Mouse (Mus musculus): ENCODE measurements at regions not wholly inside any gene's neighbourhood (a gene's known extent, or its start where the extent isn't known, plus 50 kb on each side); places are given as distances from the start of the nearest gene placed in this dataset.

GRCm38 (mm10) chr1:35827471-35827870 lies 240.7 kb upstream of the Hs6st1 start:
- no peak for DNase-seq (ENCODE audit: low spot score in 2 of 2)

DNA sequence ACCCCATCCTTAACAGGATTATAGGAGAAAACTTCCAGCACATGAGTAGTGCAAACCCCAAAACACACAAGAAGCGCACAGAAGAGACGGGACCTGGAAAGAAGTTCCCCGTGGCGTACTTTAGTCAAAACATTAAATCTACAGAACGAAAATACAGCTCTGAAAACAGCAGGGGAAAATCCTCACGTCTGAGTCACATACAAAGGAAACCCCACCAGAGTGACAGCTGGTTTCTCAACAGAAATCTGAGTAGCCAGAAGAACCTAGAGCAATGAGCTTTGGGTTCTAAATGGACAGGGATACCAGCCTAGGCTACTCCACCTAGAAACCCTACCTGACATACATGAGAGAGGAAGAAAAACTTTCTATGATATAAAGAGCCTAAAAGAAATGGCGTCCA lies 234.0 kb upstream of the Hs6st1 start:
- no peak for DNase-seq (ENCODE audit: low spot score in 2 of 2)

- DNase-seq (ENCODE audit: low spot score in 2 of 2): no peak
Observed at GRCm38 (mm10) chr1:35836552-35836951, 231.6 kb upstream of the Hs6st1 start.

- DNase-seq (ENCODE audit: low spot score in 2 of 2): no peak
Observed at GRCm38 (mm10) chr1:35838625-35839024, 229.6 kb upstream of the Hs6st1 start.

GRCm38 (mm10) chr1:35839446-35839845 lies 228.8 kb upstream of the Hs6st1 start:
- DNase-seq (ENCODE audit: low spot score in 2 of 2): no peak

DNA sequence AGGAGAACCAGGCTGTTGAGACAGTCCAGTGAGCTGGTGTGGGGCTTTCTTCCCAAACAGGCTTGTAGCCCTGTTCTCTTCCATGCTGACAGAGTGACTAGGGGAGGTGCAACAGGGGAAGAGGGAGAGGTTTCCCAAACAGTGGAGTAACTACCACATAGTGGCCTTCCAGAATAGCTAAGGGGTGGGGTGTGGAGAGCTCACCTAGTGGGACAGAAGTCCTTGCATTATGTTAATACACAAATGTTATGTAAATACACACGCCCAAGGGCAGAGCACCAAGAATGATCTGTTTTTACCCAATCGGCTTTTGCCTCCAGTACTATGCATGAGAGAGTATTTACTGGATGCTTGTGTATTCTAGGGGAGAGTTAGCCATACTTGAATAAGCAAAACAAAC lies 226.6 kb upstream of the Hs6st1 start:
- DNase-seq (ENCODE audit: low spot score in 2 of 2): no peak

DNA sequence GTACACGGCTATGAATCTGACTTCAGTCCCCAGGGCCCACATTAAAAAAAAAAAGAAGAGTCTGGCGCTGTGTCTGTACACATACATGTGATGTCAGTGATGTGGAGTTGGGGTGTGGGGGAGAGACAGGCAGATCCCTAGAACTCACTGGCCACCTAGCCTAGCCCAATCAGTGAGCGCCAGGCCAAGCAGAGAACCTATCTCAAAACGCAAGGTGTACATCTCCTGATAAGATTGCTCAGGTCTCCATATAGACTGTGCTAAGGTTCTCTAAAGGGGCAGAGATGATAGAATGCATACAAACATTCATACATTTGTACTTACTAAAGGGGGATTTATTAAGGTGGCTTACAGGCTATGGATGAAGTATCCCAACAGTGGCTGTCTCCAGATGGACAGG lies 225.5 kb upstream of the Hs6st1 start:
- DNase-seq (ENCODE audit: low spot score in 2 of 2): no peak

DNA sequence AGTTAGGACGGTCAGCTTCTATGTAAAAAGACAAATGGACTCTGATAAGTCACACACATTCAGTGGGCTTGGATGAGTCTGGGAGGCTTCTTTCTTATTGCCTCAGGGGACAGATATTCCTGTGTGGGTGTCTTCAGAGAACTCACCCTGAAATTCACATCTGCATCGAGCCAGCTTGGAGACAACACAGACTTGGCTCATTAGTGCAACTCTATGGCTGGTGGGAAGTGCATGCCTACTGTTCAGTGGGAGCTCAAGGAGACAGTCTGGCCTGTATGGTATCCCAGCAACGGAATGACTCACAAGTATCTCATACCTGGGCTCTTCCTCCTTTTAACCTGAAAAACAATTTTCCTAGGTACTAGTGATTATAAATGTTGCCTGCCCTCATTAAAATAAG lies 224.6 kb upstream of the Hs6st1 start:
- no peak for DNase-seq (ENCODE audit: low spot score in 2 of 2)

DNA sequence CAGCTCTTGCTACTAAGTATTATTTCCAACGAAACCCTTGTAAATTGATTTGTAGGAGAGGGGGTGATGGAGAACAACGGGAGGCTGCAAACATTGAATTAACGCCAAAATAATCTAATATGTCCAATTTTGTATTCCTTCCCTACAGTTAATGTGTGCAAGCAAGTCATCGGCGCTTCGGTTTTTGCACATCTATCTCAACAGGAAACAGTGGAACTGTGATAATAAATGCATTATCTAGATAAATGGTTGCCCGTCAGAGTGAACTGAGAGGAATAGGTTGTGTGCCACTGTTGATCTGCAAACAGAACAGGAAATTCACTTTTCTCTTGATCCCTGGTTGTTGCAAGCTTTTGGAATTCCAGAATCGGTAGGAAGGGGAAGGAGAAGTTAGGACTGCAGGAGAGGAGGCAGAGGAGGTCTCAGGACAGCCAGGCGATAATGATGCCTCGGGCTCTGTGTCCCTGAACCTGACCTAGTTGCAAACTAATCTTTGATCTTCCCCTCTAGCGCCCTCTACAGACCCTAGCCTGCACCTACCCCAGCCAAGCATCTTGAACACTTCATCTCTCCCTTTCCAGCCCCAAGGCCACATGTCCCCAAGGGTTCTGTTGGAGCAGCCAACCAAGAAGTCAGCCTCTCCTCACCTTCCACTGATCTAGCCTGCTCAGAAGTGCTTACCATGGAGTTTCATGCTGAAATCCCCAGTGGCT lies 221.8 kb upstream of the Hs6st1 start:
- DNase-seq (ENCODE audit: low spot score in 2 of 2): peak in 1 of 2 experiments; percentile 27

DNA sequence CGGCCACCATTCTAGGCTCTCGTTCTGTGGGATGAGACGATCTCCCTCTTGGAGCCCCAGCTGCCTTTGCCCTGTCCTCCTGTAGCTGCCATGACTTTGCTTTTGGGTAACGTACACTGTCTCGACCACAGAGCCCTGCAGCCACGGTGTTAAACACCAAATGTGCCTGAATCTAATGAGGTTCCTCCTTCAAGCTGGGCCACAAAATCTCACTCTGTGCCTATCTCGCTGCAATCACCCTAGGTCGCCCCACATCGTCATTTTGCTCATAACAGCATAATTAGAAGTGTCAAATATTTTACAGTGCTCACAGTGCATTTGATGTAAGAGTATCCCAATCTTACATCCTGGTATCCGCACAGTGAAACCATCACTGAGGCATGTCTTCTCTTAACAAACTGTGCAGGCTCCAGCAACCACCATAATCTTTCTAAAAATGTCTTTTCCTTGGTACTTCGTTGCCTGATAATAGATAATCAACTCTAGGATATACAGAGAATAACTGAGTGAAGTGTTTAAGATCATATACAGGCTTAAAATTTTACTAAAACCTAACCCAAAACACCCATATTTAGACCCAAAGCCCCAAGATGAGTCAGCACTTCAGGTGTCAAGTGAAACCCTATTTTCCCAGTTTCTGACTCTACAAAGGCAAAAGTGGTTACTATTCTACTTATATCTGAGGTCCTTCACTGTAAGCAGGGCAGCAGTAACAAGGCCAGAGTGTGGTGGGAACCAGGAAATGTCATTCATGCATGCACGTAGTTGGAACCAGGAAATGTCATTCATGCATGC lies 219.8 kb upstream of the Hs6st1 start:
- no peak for DNase-seq (ENCODE audit: low spot score in 2 of 2)

DNA sequence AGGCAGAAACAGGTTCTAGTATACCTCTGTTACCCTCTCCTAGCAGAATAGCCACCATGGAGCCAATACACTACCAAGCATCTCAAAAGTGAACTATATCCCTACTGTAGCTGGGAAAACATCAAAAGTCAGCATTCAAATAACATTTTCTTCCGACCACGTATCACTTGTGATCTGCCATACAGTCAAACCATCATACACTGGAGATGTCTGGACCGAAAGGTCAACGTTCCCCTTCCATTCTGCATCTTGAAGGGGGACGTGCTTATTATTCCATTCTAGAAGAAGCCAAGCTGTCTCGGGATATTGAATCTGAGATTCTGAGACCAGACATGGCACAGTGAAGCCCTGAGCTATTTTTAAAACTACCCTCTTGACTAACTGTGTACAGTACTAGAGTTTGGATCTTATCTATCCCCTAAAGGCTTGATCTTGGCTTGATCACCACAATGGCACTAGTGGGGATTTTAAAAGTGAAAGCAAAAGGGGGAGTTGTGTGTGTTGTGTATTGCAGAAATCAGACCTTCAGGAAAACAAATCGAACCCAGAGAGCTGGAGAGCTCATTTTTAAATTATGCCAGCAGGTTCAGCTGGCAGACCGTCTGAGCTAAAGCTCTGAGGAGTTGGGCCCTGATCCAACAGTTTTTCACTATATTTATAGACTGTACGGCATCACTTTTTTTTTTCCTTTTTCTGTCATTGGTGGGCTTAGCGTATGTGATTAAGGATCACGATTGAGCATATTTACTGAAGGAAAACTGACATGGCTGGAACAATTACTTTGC lies 218.6 kb upstream of the Hs6st1 start:
- peak; percentile 14 to 15 for DNase-seq (ENCODE audit: low spot score in 2 of 2)

DNA sequence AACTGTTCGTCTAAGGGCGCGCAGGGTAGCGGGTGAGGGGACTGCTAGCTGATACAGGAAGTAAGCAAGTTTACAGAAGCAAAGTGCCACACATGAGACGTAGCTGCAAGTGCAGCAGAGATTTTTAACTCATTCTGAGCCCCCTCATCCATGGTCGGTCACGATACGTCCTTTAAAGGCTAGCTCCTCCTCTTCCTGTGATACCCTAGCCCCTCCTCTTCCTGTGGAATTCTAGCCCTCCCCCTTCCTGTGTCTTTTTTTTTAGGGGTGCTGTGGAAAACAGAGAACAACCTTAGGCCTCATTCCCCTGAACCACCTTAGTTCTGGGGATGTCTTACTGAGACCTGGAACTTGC lies 218.0 kb upstream of the Hs6st1 start:
- peak in 1 of 2 experiments; percentile 11 for DNase-seq (ENCODE audit: low spot score in 2 of 2)

DNA sequence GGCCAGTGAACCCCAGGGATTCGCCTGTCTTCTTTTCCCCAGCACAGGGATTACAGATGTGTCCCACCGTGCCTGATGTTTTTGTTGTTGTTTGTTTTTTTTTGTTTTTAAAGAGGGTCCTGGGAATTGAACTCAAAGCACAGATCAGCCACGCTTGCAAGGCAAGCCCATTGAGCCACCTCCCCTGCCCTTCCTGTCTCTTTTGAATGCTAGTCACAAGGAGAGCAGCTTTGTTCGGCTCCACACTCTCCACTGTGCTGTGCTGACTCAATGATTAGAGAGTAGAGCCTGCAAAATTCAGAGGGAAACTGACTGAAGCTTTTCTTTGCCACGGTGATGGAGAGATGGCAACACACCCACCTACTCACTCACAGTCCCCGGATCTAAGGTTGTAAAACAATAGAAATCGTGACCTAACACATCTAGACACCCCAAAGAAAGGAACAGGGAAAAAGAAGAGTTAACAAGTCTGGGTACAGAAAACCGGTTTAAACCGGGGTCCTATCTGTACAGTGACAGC lies 217.6 kb upstream of the Hs6st1 start:
- DNase-seq (ENCODE audit: low spot score in 2 of 2): no peak

DNA sequence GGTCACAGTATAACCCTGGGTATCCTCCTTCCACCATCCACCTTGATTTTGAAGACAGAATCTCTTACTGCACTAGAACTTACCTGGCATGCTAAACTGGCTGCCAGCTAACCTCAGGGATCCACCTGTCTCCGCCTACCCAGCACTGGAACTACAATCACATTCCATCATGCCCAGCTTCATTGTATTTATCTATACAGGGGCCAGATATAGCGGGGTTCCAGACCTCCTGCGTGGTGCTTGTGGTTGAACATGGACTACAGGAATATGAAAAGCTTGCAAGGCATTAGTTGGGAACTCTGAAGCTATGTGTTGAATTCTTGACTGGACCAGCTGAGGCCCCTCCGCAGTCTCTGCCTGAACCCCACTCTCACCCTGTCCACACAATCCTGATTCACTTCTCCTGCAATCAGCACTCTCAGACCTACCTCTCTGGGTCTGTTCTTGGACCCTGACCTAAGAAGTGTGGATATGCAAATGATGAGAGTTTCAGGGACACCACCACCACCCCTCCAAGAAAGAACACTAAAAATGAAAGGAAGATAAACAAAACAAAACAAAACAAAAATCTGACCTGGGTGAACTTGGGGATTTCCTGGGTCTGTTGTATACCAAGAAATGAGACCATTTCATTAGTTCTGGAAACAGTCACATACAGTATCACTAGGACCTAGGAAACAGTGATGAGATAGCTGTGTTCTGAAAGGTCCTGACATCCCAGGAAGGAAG lies 216.4 kb upstream of the Hs6st1 start:
- DNase-seq (ENCODE audit: low spot score in 2 of 2): no peak

DNA sequence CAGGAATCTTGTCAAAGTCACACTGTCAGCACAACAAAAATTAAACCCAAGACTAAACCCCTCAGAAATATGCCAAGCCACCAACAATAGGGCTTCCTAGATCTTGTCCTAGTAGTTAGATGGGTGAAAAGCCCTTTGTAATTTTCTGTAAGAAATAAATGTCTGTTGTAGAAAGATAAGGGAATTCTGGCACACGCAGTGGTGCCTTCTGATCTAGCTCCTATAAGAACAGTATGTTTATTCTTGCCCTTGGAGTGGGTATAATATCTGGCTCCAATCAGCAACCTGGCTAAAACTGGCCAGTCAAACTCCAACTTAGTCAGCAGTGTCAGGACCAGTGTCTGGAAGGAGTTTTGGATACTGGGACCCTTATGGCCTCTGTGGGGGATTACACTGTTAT lies 215.2 kb upstream of the Hs6st1 start:
- no peak for DNase-seq (ENCODE audit: low spot score in 2 of 2)

- no peak for DNase-seq (ENCODE audit: low spot score in 2 of 2)
Observed at GRCm38 (mm10) chr1:35855650-35856049, 212.6 kb upstream of the Hs6st1 start.

GRCm38 (mm10) chr1:35858342-35858741 lies 209.9 kb upstream of the Hs6st1 start:
- no peak for DNase-seq (ENCODE audit: low spot score in 2 of 2)

GRCm38 (mm10) chr1:35860779-35861178 lies 207.4 kb upstream of the Hs6st1 start:
- no peak for DNase-seq (ENCODE audit: low spot score in 2 of 2)

- no peak for DNase-seq (ENCODE audit: low spot score in 2 of 2)
Observed at GRCm38 (mm10) chr1:35862196-35862595, 206.0 kb upstream of the Hs6st1 start.

DNA sequence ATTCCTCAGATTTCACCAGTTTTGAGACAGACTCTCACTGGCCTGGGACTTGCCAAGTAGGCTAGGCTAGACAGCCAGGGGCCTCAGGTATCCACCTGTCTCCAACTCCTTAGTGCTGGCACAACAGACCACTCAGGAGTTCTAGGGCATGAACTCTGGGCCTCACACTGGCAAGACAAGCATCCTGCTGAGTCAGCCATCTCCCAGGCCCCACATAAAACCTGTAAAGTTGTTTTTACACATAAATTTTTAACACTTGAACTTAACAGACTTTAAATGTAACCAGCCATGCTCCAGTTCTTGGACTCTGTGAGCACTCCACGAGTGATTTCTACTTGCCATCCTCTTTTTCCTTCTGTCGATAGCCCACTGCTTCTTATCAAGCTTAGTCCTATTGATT lies 205.5 kb upstream of the Hs6st1 start:
- no peak for DNase-seq (ENCODE audit: low spot score in 2 of 2)

DNA sequence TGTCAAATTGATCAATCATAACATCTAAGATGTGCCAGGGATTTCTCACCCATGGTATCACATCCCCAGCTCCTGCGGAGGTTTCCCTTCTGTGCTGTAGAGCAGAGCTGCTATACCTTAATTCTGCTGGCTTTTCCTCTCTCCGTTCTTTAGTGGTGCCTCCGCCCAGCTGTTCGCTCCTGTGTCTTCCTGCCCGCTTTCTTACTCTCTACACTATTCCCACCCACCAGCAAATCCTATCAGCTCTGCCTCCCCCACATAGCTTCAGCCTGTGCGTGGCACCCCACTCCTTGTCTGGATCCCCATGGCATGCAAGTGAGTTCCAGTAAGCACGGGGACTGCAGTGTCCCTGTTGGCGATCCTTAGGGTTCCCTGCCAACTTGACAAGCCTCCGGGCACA lies 204.0 kb upstream of the Hs6st1 start:
- peak; percentile 44 to 53 for DNase-seq (ENCODE audit: low spot score in 2 of 2)

DNA sequence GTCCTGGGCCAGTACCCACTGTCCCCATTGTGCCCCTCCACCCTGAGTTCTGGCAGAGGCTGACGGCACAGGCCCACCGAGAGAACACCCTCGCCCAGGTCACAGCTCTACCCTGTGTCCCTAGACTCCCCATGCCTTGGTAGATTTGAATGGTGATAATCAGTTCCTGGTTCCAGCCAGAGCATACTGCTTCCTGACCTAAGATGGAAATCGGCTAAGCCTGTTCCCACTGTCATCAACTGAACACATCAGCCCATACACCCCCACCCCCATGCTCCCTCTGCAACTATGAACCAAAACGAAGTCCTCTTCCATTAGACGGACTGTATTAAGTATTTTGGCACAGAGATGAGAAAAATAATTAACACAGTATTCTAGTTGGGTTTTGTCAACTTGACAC lies 202.9 kb upstream of the Hs6st1 start:
- no peak for DNase-seq (ENCODE audit: low spot score in 2 of 2)
